Mouse (Mus musculus): ENCODE results near the gene Stat2. TPM values are rescaled to one million over a fixed set of nuclear protein-coding genes. Genes with fewer than 3 reads are reported as not detected.

Gene Stat2
- polyA plus RNA-seq, 1 experiment from 2014 or later, result 16.4 TPM

Other genes with a start within 250 kb of the Stat2 start
- gene Naca, start 235.0 kb upstream of the Stat2 start, polyA plus RNA-seq (2014; fragmentation: Nextera tagmentation; extraction: Ambion mirVana), result 855 and 939 TPM in 2 replicates
- gene Ptges3, start 211.6 kb upstream of the Stat2 start, polyA plus RNA-seq (2014; fragmentation: Nextera tagmentation; extraction: Ambion mirVana), result 638 and 692 TPM in 2 replicates
- gene Atp5b, start 187.3 kb upstream of the Stat2 start, polyA plus RNA-seq (2014; fragmentation: Nextera tagmentation; extraction: Ambion mirVana), result 2,200 and 2,324 TPM in 2 replicates
- gene Baz2a, start 179.0 kb upstream of the Stat2 start, polyA plus RNA-seq (2014; fragmentation: Nextera tagmentation; extraction: Ambion mirVana), result 20.9 and 21.9 TPM in 2 replicates
- gene Rbms2, start 90.3 kb upstream of the Stat2 start, polyA plus RNA-seq (2014; fragmentation: Nextera tagmentation; extraction: Ambion mirVana), result 21.7 and 22.3 TPM in 2 replicates
- gene Gls2, start 76.1 kb upstream of the Stat2 start, polyA plus RNA-seq (2014; fragmentation: Nextera tagmentation; extraction: Ambion mirVana), result 1.3 and 1.7 TPM in 2 replicates
- gene Spryd4, start 58.8 kb upstream of the Stat2 start, polyA plus RNA-seq (2014; fragmentation: Nextera tagmentation; extraction: Ambion mirVana), result 23.1 and 26.7 TPM in 2 replicates
- gene Mip, start 44.7 kb upstream of the Stat2 start, polyA plus RNA-seq (2014; fragmentation: Nextera tagmentation; extraction: Ambion mirVana), result 0.28 and 0.55 TPM in 2 replicates
- gene Timeless, start 38.5 kb upstream of the Stat2 start, polyA plus RNA-seq (2014; fragmentation: Nextera tagmentation; extraction: Ambion mirVana), result 81.7 and 89.7 TPM in 2 replicates
- 0.77 and 0.89 TPM in 2 replicates for gene Apon, start 16.5 kb upstream of the Stat2 start, polyA plus RNA-seq (2014; fragmentation: Nextera tagmentation; extraction: Ambion mirVana)
- not detected in 2 replicates for gene Apof, start 1.9 kb upstream of the Stat2 start, polyA plus RNA-seq (2014; fragmentation: Nextera tagmentation; extraction: Ambion mirVana)
- gene Il23a, start 28.2 kb downstream of the Stat2 start, polyA plus RNA-seq (2014; fragmentation: Nextera tagmentation; extraction: Ambion mirVana), result not detected in 2 replicates
- gene Pan2, start 32.8 kb downstream of the Stat2 start, polyA plus RNA-seq (2014; fragmentation: Nextera tagmentation; extraction: Ambion mirVana), result 45.2 and 46.1 TPM in 2 replicates
- 222 and 224 TPM in 2 replicates for gene Cnpy2, start 51.9 kb downstream of the Stat2 start, polyA plus RNA-seq (2014; fragmentation: Nextera tagmentation; extraction: Ambion mirVana)
- 263 and 278 TPM in 2 replicates for gene Cs, start 67.2 kb downstream of the Stat2 start, polyA plus RNA-seq (2014; fragmentation: Nextera tagmentation; extraction: Ambion mirVana)
- gene Coq10a, start 98.4 kb downstream of the Stat2 start, polyA plus RNA-seq (2014; fragmentation: Nextera tagmentation; extraction: Ambion mirVana), result 21.0 and 23.1 TPM in 2 replicates
- 13.3 and 15.4 TPM in 2 replicates for gene Ankrd52, start 106.6 kb downstream of the Stat2 start, polyA plus RNA-seq (2014; fragmentation: Nextera tagmentation; extraction: Ambion mirVana)
- 0.24 TPM in 1 of 2 replicates, not detected in the other for gene Slc39a5, start 130.7 kb downstream of the Stat2 start, polyA plus RNA-seq (2014; fragmentation: Nextera tagmentation; extraction: Ambion mirVana)
- gene Nabp2, start 140.9 kb downstream of the Stat2 start, polyA plus RNA-seq (2014; fragmentation: Nextera tagmentation; extraction: Ambion mirVana), result 151 TPM in 2 replicates
- 41.5 and 47.9 TPM in 2 replicates for gene Rnf41, start 141.1 kb downstream of the Stat2 start, polyA plus RNA-seq (2014; fragmentation: Nextera tagmentation; extraction: Ambion mirVana)
- gene Smarcc2, start 188.7 kb downstream of the Stat2 start, polyA plus RNA-seq (2014; fragmentation: Nextera tagmentation; extraction: Ambion mirVana), result 139 and 144 TPM in 2 replicates
- 620 and 659 TPM in 2 replicates for gene Myl6, start 223.6 kb downstream of the Stat2 start, polyA plus RNA-seq (2014; fragmentation: Nextera tagmentation; extraction: Ambion mirVana)
- 3.0 and 3.4 TPM in 2 replicates for gene Myl6b, start 228.1 kb downstream of the Stat2 start, polyA plus RNA-seq (2014; fragmentation: Nextera tagmentation; extraction: Ambion mirVana)